Mouse (Mus musculus) C2C12 (cell line): ENCODE data around the gene Ccdc93.

ENCODE experiments used
- CTCF ChIP-seq: IDR thresholded peaks from one replicate; pipeline ENCODE4 v1.5.1; 2011; ENCODE audit not compliant: control insufficient read depth, insufficient read depth, insufficient read length
- USF1 ChIP-seq: IDR thresholded peaks from one replicate; pipeline ENCODE4 v1.6.1; 2011; ENCODE audit warnings: low read depth, mild to moderate bottlenecking, control low read depth, moderate library complexity

- no peak for TF ChIP-seq USF1
- TF ChIP-seq CTCF: no peak
Observed at GRCm38 (mm10) chr1:121448166-121448565, 17.3 kb downstream of the Ccdc93 start.
